Mouse (Mus musculus) skeletal muscle tissue, adult 2 months (tissue): ENCODE measurements around the gene Chrm4.

ENCODE experiments used
- DNase-seq: peaks from one replicate; pipeline ENCODE4 v3.0.0-alpha.2; 2012; ENCODE audit warnings: low read depth, low spot score

Chrm4 gene

GRCm38 (mm10) chr2:91963443-91963932, 36.4 kb downstream of the Chrm4 start:
- peak; percentile 91 for DNase-seq

GRCm38 (mm10) chr2:91964610-91965204, 37.7 kb downstream of the Chrm4 start:
- no peak for DNase-seq

GRCm38 (mm10) chr2:91965417-91965816, 38.4 kb downstream of the Chrm4 start:
- DNase-seq = no peak

- DNase-seq = no peak
These were observed 39.3 kb downstream of the Chrm4 start for GRCm38 (mm10) chr2:91966367-91966766.

- DNase-seq = no peak
These were observed 40.9 kb downstream of the Chrm4 start for GRCm38 (mm10) chr2:91967962-91968361.

DNA sequence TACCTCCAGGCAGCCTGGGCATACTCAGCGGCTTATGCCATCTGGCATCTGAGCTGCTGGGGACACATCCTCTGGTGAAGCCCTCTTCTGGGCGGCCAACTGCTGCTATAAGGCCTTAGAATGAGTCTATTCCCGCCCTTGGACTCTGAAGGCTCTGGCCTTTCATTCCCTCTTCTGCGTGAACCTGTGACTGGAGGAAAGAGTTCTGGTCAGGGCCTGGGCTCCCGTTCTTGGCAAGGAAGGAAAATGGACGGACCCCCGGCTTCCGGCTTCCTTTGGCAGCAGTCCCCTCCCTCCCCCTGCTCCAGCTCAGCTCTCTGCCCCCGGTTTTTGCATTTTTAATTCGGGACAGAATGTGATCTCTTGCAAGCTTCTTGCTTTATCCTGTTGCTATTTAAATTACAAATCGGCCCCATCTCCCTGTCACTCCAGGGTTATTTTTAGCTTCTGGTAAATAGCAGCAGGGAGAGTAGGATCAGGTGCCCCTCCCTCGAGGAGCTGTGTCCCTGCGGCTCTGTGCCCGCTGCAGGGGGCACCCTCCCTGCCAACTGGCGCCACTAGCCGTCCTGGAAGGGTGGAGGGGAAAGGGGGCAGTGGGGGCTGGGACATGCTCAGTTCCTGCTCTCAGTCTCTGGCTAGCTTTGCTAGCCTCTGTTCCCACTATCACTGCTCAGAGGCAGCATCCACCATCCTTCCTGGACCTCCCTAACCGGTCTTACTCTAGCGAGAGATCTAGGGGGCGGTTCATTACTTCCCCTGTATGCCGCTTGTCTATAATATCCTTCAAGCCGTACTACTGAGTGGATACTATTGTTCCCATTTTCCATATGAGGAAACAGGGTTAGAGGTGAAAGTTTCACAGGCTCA, 44.4 kb downstream of the Chrm4 start:
- DNase-seq = no peak

- no peak for DNase-seq
These were observed 45.1 kb downstream of the Chrm4 start for GRCm38 (mm10) chr2:91972121-91972566.

- no peak for DNase-seq
These were observed 46.5 kb downstream of the Chrm4 start for GRCm38 (mm10) chr2:91973416-91974135.

- no peak for DNase-seq
These were observed 48.8 kb downstream of the Chrm4 start, which contains the start of gene Dgkz for GRCm38 (mm10) chr2:91975581-91976541. Gene Dgkz, minus strand, starts transcription at chr2:91975864.

DNA sequence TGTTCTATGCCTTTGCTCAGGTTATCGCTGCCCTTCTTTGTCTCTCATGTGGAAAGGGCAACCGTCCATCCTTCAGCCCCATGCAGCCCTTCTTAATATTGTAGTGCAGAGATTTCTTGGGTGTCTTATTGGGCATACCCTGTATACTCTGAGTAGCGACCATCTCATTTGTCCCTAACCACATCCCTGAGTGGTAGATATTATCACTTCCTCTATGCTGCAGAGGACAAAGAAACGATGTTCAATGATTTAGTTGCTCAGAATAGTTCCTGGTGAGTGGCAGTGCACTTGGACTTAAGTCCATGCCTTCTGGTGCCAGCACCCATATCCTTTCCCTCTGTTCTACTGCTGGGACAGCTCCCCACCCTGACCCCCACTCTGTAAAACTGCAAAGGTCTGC, 50.9 kb downstream of the Chrm4 start:
- no peak for DNase-seq
